Mouse (Mus musculus) urinary bladder, adult 18-20 months (tissue): ENCODE results near the gene Slc9c1.
"Not testable (repeated sequence)": the region's sequence is repeated elsewhere in the genome, so short reads cannot be mapped to it uniquely, and the experiment has no call there.

ENCODE experiments used
- DNase-seq, 2 experiments: peaks; one replicate each; pipeline ENCODE4 v3.0.0; 2022; ENCODE audit warnings: low spot score in 2 of 2, mixed read lengths in 2 of 2

Slc9c1 gene

GRCm38 (mm10) chr16:45535009-45535408, at the start of gene Slc9c1:
TSS of gene Slc9c1 (plus strand) at chr16:45535309.
- DNase-seq = no peak

- no peak for DNase-seq
These were observed 42.2 kb upstream of the Slc9c1 start, which contains the start of gene Gm609 for GRCm38 (mm10) chr16:45492927-45493326. TSS of gene Gm609 (minus strand) at chr16:45492969.

- no peak for DNase-seq
These were observed 39.8 kb upstream of the Slc9c1 start for GRCm38 (mm10) chr16:45495326-45495725.

GRCm38 (mm10) chr16:45525551-45525950, 9.6 kb upstream of the Slc9c1 start:
- no peak for DNase-seq

- DNase-seq = no peak
These were observed 3.2 kb upstream of the Slc9c1 start, which contains the start of gene Gm17783 for GRCm38 (mm10) chr16:45531950-45532349. TSS of gene Gm17783 (minus strand) at chr16:45532050.

- not testable (repeated sequence) for DNase-seq
These were observed 3.2 kb downstream of the Slc9c1 start for GRCm38 (mm10) chr16:45538342-45538741.

GRCm38 (mm10) chr16:45542108-45542507, 7.0 kb downstream of the Slc9c1 start:
- DNase-seq = no peak

- no peak for DNase-seq
These were observed 9.2 kb downstream of the Slc9c1 start for GRCm38 (mm10) chr16:45544341-45544740.

- no peak for DNase-seq
These were observed 12.9 kb downstream of the Slc9c1 start for GRCm38 (mm10) chr16:45547982-45548381.

GRCm38 (mm10) chr16:45551579-45551978, 16.5 kb downstream of the Slc9c1 start:
- no peak for DNase-seq

GRCm38 (mm10) chr16:45561747-45562146, 26.6 kb downstream of the Slc9c1 start:
- DNase-seq = no peak

GRCm38 (mm10) chr16:45572307-45572706, 37.2 kb downstream of the Slc9c1 start:
- DNase-seq = no peak

- DNase-seq = no peak
These were observed 44.8 kb downstream of the Slc9c1 start for GRCm38 (mm10) chr16:45579883-45580282.

- no peak for DNase-seq
These were observed 47.4 kb downstream of the Slc9c1 start for GRCm38 (mm10) chr16:45582512-45582911.

- no peak for DNase-seq
These were observed 58.5 kb downstream of the Slc9c1 start for GRCm38 (mm10) chr16:45593656-45594055.

- DNase-seq = no peak
These were observed 60.4 kb downstream of the Slc9c1 start for GRCm38 (mm10) chr16:45595494-45595893.

- no peak for DNase-seq
These were observed 73.4 kb downstream of the Slc9c1 start for GRCm38 (mm10) chr16:45608481-45608954.

GRCm38 (mm10) chr16:45609300-45609699, 74.2 kb downstream of the Slc9c1 start:
- peak in 1 of 2 experiments; percentile 9 for DNase-seq

- no peak for DNase-seq
These were observed 75.2 kb downstream of the Slc9c1 start, which contains the start of gene Gcsam for GRCm38 (mm10) chr16:45610267-45610666. TSS of gene Gcsam (plus strand) at chr16:45610380.

GRCm38 (mm10) chr16:45613247-45613646, 78.1 kb downstream of the Slc9c1 start:
- DNase-seq = no peak

GRCm38 (mm10) chr16:45615944-45616343, 80.8 kb downstream of the Slc9c1 start:
- DNase-seq = no peak

- DNase-seq = no peak
These were observed 84.8 kb downstream of the Slc9c1 start for GRCm38 (mm10) chr16:45619751-45620375.

- DNase-seq = no peak
These were observed 88.1 kb downstream of the Slc9c1 start for GRCm38 (mm10) chr16:45623230-45623629.

GRCm38 (mm10) chr16:45624791-45625190, 89.7 kb downstream of the Slc9c1 start:
- DNase-seq = no peak
